Mouse (Mus musculus): ENCODE results near the gene Stat4. TPM values are rescaled to one million over a fixed set of nuclear protein-coding genes. Genes with fewer than 3 reads are reported as not detected.

The Stat4 gene
- polyA plus RNA-seq (2012; rRNA removed), result 5.1 and 6.0 TPM in 2 replicates

DNA sequence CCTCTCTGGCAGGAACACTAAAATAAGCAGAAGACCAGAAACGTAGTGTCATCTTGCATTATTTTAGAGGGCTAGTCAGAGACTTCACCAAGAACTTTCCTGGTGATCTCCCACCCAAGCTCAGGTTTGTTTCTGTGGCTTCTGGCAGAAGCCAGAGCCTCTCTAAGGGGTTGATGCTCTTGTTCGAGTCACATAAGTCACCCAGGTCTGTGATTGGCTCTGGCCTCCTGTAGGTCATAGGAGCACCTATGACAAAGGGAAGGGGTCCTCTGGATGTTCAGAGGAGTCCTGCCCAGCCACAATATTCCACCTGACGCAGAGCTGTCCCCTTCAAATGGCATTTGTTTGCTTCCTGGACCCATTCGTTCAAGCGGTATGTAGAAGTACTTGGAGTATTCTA lies at the start of gene Stat4:
Gene Stat4, plus strand, starts transcription at position 301 of the 400 bp plus-strand sequence.
- H3K4me3 ChIP-seq (ENCODE audit: extremely low read depth, insufficient read depth, insufficient read length), result no peak within 1 kb of the TSS
- H3K27me3 ChIP-seq (ENCODE audit: control insufficient read depth, insufficient read depth, low read length), result no peaks in the 10 kb centered on the region
- no peak within 1 kb of the TSS for H3K27ac ChIP-seq (ENCODE audit: insufficient read depth, low read length)
- 84% methylated on average over 5 of the region's 5 CpGs for whole genome bisulfite sequencing
- no peak for DNase-seq (ENCODE audit: low read depth in 1 of 2, low spot score in 2 of 2)
- H3K36me3 ChIP-seq (ENCODE audit: control insufficient read depth, insufficient read depth, low read length), result no peaks in the 10 kb centered on the region
- TF ChIP-seq CTCF (IDR thresholded peaks at IDR 0.05; ENCODE audit: extremely low read depth, insufficient read depth, insufficient read length, insufficient replicate concordance), result no peak
- TF ChIP-seq POLR2A (IDR thresholded peaks at IDR 0.05; ENCODE audit: low read depth, low read length), result no peak
- H3K4me1 ChIP-seq (ENCODE audit: control insufficient read depth, insufficient read depth, insufficient read length), result no peaks in the 10 kb centered on the region

- Histone ChIP-seq H3K27ac (ENCODE audit: insufficient read depth, low read length) (no peak overlapping the region), H3K27me3 (ENCODE audit: control insufficient read depth, insufficient read depth, low read length) (no peaks in the 10 kb centered on the region), H3K4me3 (ENCODE audit: extremely low read depth, insufficient read depth, insufficient read length) (no peak overlapping the region), H3K36me3 (ENCODE audit: control insufficient read depth, insufficient read depth, low read length) (no peaks in the 10 kb centered on the region), H3K4me1 (ENCODE audit: control insufficient read depth, insufficient read depth, insufficient read length) (peaks cover 14% of the 10 kb centered on the region)
- 82% methylated on average over 7 of the region's 7 CpGs for WGBS
- TF ChIP-seq CTCF (IDR thresholded peaks at IDR 0.05; ENCODE audit: extremely low read depth, insufficient read depth, insufficient read length, insufficient replicate concordance), result no peak
- TF ChIP-seq POLR2A (IDR thresholded peaks at IDR 0.05; ENCODE audit: low read depth, low read length), result no peak
- no peak for DNase-seq (ENCODE audit: low read depth in 1 of 2, low spot score in 2 of 2)
These were observed 48.6 kb upstream of the Stat4 start for GRCm38 (mm10) chr1:51938357-51938756.

DNA sequence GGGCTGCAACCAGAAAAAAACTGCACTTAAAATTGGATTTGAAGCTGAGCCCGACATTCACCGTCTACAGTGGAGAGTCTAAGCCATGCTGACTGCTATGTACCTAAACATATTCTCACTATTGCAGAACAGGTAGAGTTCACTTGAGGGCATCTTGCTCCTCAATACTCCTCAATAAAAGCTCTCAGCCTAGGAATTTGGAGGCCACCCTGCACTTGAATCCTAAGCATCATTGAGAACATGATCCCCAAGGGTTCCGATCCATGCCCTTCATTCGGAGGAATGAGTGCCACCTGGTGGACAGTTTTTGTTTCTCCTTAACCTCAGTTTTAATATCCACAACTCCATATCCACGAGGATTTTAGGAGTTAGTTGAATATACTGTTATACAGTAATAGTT lies 42.2 kb upstream of the Stat4 start:
- no peaks in the 10 kb centered on the region for H3K27me3 ChIP-seq (ENCODE audit: control insufficient read depth, insufficient read depth, low read length)
- no peaks in the 10 kb centered on the region for H3K36me3 ChIP-seq (ENCODE audit: control insufficient read depth, insufficient read depth, low read length)
- TF ChIP-seq POLR2A (IDR thresholded peaks at IDR 0.05; ENCODE audit: low read depth, low read length) (no peak), CTCF (IDR thresholded peaks at IDR 0.05; ENCODE audit: extremely low read depth, insufficient read depth, insufficient read length, insufficient replicate concordance) (peak; percentile 47; the same call in 1 of the 2 replicates)
- WGBS, result 37% methylated on average over 5 of the region's 5 CpGs
- no peak overlapping the region for H3K4me3 ChIP-seq (ENCODE audit: extremely low read depth, insufficient read depth, insufficient read length)
- no peaks in the 10 kb centered on the region for H3K4me1 ChIP-seq (ENCODE audit: control insufficient read depth, insufficient read depth, insufficient read length)
- peak in 1 of 2 experiments; percentile 11 for DNase-seq (ENCODE audit: low read depth in 1 of 2, low spot score in 2 of 2)
- no peak overlapping the region for H3K27ac ChIP-seq (ENCODE audit: insufficient read depth, low read length)

DNA sequence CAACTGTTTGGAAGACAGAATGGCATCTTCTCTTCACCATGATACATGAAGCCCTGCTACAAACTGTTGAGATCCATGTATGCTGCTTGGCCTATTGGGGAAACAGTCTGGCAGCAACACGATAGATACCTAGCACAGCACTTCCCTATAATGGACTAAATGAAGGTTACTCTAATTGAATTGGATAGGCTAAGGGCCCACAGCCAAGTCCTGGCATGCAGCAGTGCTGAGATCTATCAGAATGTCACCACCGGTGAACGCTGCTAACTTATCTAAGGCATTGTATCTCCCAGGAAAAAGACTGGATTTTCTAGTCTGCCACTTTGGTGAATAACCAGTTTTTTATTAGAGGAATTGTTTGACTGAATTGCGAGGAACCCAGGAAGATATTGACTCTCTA lies 39.8 kb upstream of the Stat4 start:
- 91% methylated on average over 4 of the region's 4 CpGs for WGBS
- no peaks in the 10 kb centered on the region for H3K4me1 ChIP-seq (ENCODE audit: control insufficient read depth, insufficient read depth, insufficient read length)
- no peaks in the 10 kb centered on the region for H3K27me3 ChIP-seq (ENCODE audit: control insufficient read depth, insufficient read depth, low read length)
- TF ChIP-seq CTCF (IDR thresholded peaks at IDR 0.05; ENCODE audit: extremely low read depth, insufficient read depth, insufficient read length, insufficient replicate concordance) (no peak), POLR2A (IDR thresholded peaks at IDR 0.05; ENCODE audit: low read depth, low read length) (no peak)
- no peaks in the 10 kb centered on the region for H3K36me3 ChIP-seq (ENCODE audit: control insufficient read depth, insufficient read depth, low read length)
- DNase-seq (ENCODE audit: low read depth in 1 of 2, low spot score in 2 of 2), result no peak
- no peak overlapping the region for H3K27ac ChIP-seq (ENCODE audit: insufficient read depth, low read length)
- no peak overlapping the region for H3K4me3 ChIP-seq (ENCODE audit: extremely low read depth, insufficient read depth, insufficient read length)

- Histone ChIP-seq H3K4me1 (ENCODE audit: control insufficient read depth, insufficient read depth, insufficient read length) (no peaks in the 10 kb centered on the region), H3K36me3 (ENCODE audit: control insufficient read depth, insufficient read depth, low read length) (no peaks in the 10 kb centered on the region), H3K27me3 (ENCODE audit: control insufficient read depth, insufficient read depth, low read length) (no peaks in the 10 kb centered on the region), H3K4me3 (ENCODE audit: extremely low read depth, insufficient read depth, insufficient read length) (no peak overlapping the region), H3K27ac (ENCODE audit: insufficient read depth, low read length) (no peak overlapping the region)
- no peak for DNase-seq (ENCODE audit: low read depth in 1 of 2, low spot score in 2 of 2)
- no peak for TF ChIP-seq POLR2A (IDR thresholded peaks at IDR 0.05; ENCODE audit: low read depth, low read length)
- no peak for TF ChIP-seq CTCF (IDR thresholded peaks at IDR 0.05; ENCODE audit: extremely low read depth, insufficient read depth, insufficient read length, insufficient replicate concordance)
- WGBS, result 83% methylated on average over 2 of the region's 2 CpGs
These were observed 22.3 kb upstream of the Stat4 start for GRCm38 (mm10) chr1:51964647-51965046.

DNA sequence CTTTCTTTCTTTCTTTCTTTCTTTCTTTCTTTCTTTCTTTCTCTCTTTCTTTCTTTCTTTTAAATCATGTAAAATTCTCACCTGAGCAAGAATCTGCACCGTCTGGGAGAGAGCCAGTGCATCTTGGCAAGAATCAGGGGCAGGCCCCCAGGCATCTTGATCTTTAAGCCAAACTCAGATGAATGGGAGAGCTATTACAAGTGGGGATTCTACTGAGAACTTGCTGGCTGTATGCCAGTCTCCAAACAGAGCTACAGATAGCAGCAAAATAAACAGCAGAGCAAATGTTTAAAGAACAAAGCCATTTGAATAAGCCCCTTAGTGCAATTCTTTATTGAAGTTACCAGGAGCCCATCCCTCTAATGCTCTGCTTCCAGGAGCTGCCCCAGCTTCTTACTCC lies 18.0 kb upstream of the Stat4 start:
- H3K36me3 ChIP-seq (ENCODE audit: control insufficient read depth, insufficient read depth, low read length), result no peaks in the 10 kb centered on the region
- 86% methylated on average over 1 of the region's 1 CpGs for WGBS
- no peak for DNase-seq (ENCODE audit: low read depth in 1 of 2, low spot score in 2 of 2)
- H3K4me1 ChIP-seq (ENCODE audit: control insufficient read depth, insufficient read depth, insufficient read length), result no peaks in the 10 kb centered on the region
- no peak overlapping the region for H3K27ac ChIP-seq (ENCODE audit: insufficient read depth, low read length)
- TF ChIP-seq POLR2A (IDR thresholded peaks at IDR 0.05; ENCODE audit: low read depth, low read length) (no peak), CTCF (IDR thresholded peaks at IDR 0.05; ENCODE audit: extremely low read depth, insufficient read depth, insufficient read length, insufficient replicate concordance) (no peak)
- no peak overlapping the region for H3K4me3 ChIP-seq (ENCODE audit: extremely low read depth, insufficient read depth, insufficient read length)
- H3K27me3 ChIP-seq (ENCODE audit: control insufficient read depth, insufficient read depth, low read length), result no peaks in the 10 kb centered on the region

- no peak for DNase-seq (ENCODE audit: low read depth in 1 of 2, low spot score in 2 of 2)
- no peak overlapping the region for H3K27ac ChIP-seq (ENCODE audit: insufficient read depth, low read length)
- no peaks in the 10 kb centered on the region for H3K36me3 ChIP-seq (ENCODE audit: control insufficient read depth, insufficient read depth, low read length)
- H3K4me3 ChIP-seq (ENCODE audit: extremely low read depth, insufficient read depth, insufficient read length), result no peak overlapping the region
- H3K27me3 ChIP-seq (ENCODE audit: control insufficient read depth, insufficient read depth, low read length), result no peaks in the 10 kb centered on the region
- TF ChIP-seq POLR2A (IDR thresholded peaks at IDR 0.05; ENCODE audit: low read depth, low read length) (no peak), CTCF (IDR thresholded peaks at IDR 0.05; ENCODE audit: extremely low read depth, insufficient read depth, insufficient read length, insufficient replicate concordance) (no peak)
- H3K4me1 ChIP-seq (ENCODE audit: control insufficient read depth, insufficient read depth, insufficient read length), result no peaks in the 10 kb centered on the region
- WGBS, result 78% methylated on average over 6 of the region's 6 CpGs
These were observed 16.8 kb upstream of the Stat4 start for GRCm38 (mm10) chr1:51970182-51970581.
